Mouse (Mus musculus): Measurements from ENCODE around the gene Hnrnpa3. TPM values are rescaled to one million over a fixed set of nuclear protein-coding genes. Genes with fewer than 3 reads are reported as not detected.

Gene Hnrnpa3
- polyA plus RNA-seq, 1 experiment from 2014 or later, result 254 TPM

GRCm38 (mm10) chr2:75703375-75704181, 44.5 kb downstream of the Hnrnpa3 start:
- Histone ChIP-seq H3K36me3 (ENCODE audit: control insufficient read depth, insufficient read depth, low read length) (no peaks in the 10 kb centered on the region), H3K4me3 (ENCODE audit: low read length) (peak overlapping the region; percentile 80), H3K27me3 (replicated peaks; ENCODE audit: control insufficient read depth, insufficient read depth, low read length) (no peaks in the 10 kb centered on the region), H3K27ac (ENCODE audit: low read length) (peak overlapping the region; percentile 99), H3K9me3 (ENCODE audit: control insufficient read depth, low read length) (no peaks in the 10 kb centered on the region), H3K4me2 (ENCODE audit: low read depth, low read length) (peak overlapping the region; percentile 50), H3K9ac (ENCODE audit: low read depth, low read length) (peak overlapping the region; percentile 90), H3K4me1 (ENCODE audit: control insufficient read depth, insufficient read depth, low read length) (peaks cover 40% of the 10 kb centered on the region)
- peak; percentile 52 for ATAC-seq
- WGBS, result under 1% methylated on average over 62 of the region's 62 CpGs

- peak within 1 kb of the TSS; percentile 99 for H3K27ac ChIP-seq (ENCODE audit: low read length)
- H3K27me3 ChIP-seq (replicated peaks; ENCODE audit: control insufficient read depth, insufficient read depth, low read length), result no peaks in the 10 kb centered on the region
- H3K9ac ChIP-seq (ENCODE audit: low read depth, low read length), result peak within 1 kb of the TSS; percentile 90
- H3K36me3 ChIP-seq (ENCODE audit: control insufficient read depth, insufficient read depth, low read length), result no peaks in the 10 kb centered on the region
- H3K9me3 ChIP-seq (ENCODE audit: control insufficient read depth, low read length), result peaks cover 3% of the 10 kb centered on the region; the same call in 1 of the 2 replicates
- ATAC-seq, result peak; percentile 90
- WGBS, result under 1% methylated on average over 58 of the region's 58 CpGs
- H3K4me2 ChIP-seq (ENCODE audit: low read depth, low read length), result peak within 1 kb of the TSS; percentile 77
- peak within 1 kb of the TSS; percentile 80 for H3K4me3 ChIP-seq (ENCODE audit: low read length)
- peaks cover 31% of the 10 kb centered on the region for H3K4me1 ChIP-seq (ENCODE audit: control insufficient read depth, insufficient read depth, low read length)
Measured at GRCm38 (mm10) chr2:75704234-75705161, 45.4 kb downstream of the Hnrnpa3 start, which contains the start of gene Nfe2l2. TSS of gene Nfe2l2 (minus strand) at chr2:75704641.

- H3K4me2 ChIP-seq (ENCODE audit: low read depth, low read length), result peak overlapping the region; percentile 77
- ATAC-seq, result no peak
- peak overlapping the region; percentile 99 for H3K27ac ChIP-seq (ENCODE audit: low read length)
- 14% methylated on average over 19 of the region's 19 CpGs for WGBS
- no peaks in the 10 kb centered on the region for H3K36me3 ChIP-seq (ENCODE audit: control insufficient read depth, insufficient read depth, low read length)
- no peaks in the 10 kb centered on the region for H3K27me3 ChIP-seq (replicated peaks; ENCODE audit: control insufficient read depth, insufficient read depth, low read length)
- H3K9ac ChIP-seq (ENCODE audit: low read depth, low read length), result peak overlapping the region; percentile 90
- peak overlapping the region; percentile 80 for H3K4me3 ChIP-seq (ENCODE audit: low read length)
- H3K4me1 ChIP-seq (ENCODE audit: control insufficient read depth, insufficient read depth, low read length), result peaks cover 25% of the 10 kb centered on the region
- H3K9me3 ChIP-seq (ENCODE audit: control insufficient read depth, low read length), result peaks cover 5% of the 10 kb centered on the region; the same call in 1 of the 2 replicates
Measured at GRCm38 (mm10) chr2:75705162-75705752, 46.2 kb downstream of the Hnrnpa3 start.

GRCm38 (mm10) chr2:75706435-75706834, 47.4 kb downstream of the Hnrnpa3 start:
- no peak for ATAC-seq
- Histone ChIP-seq H3K9ac (ENCODE audit: low read depth, low read length) (peak overlapping the region; percentile 23; the same call in 1 of the 2 replicates), H3K9me3 (ENCODE audit: control insufficient read depth, low read length) (peaks cover 5% of the 10 kb centered on the region; the same call in 1 of the 2 replicates), H3K27me3 (replicated peaks; ENCODE audit: control insufficient read depth, insufficient read depth, low read length) (no peaks in the 10 kb centered on the region), H3K36me3 (ENCODE audit: control insufficient read depth, insufficient read depth, low read length) (no peaks in the 10 kb centered on the region), H3K27ac (ENCODE audit: low read length) (peak overlapping the region; percentile 76), H3K4me1 (ENCODE audit: control insufficient read depth, insufficient read depth, low read length) (peaks cover 15% of the 10 kb centered on the region), H3K4me2 (ENCODE audit: low read depth, low read length) (0 out of 2 replicates have a peak overlapping the region, but pooled peaks have one; percentile 26), H3K4me3 (ENCODE audit: low read length) (no peak overlapping the region)
- WGBS, result 55% methylated on average over 5 of the region's 5 CpGs

GRCm38 (mm10) chr2:75707420-75707819, 48.4 kb downstream of the Hnrnpa3 start:
- Histone ChIP-seq H3K27ac (ENCODE audit: low read length) (peak overlapping the region; percentile 72; the same call in 1 of the 2 replicates), H3K4me3 (ENCODE audit: low read length) (no peak overlapping the region), H3K9ac (ENCODE audit: low read depth, low read length) (no peak overlapping the region), H3K36me3 (ENCODE audit: control insufficient read depth, insufficient read depth, low read length) (no peaks in the 10 kb centered on the region), H3K9me3 (ENCODE audit: control insufficient read depth, low read length) (peaks cover 5% of the 10 kb centered on the region; the same call in 1 of the 2 replicates), H3K27me3 (replicated peaks; ENCODE audit: control insufficient read depth, insufficient read depth, low read length) (no peaks in the 10 kb centered on the region), H3K4me2 (ENCODE audit: low read depth, low read length) (no peak overlapping the region), H3K4me1 (ENCODE audit: control insufficient read depth, insufficient read depth, low read length) (peaks cover 9% of the 10 kb centered on the region)
- ATAC-seq, result no peak
- WGBS, result 18% methylated on average over 1 of the region's 1 CpGs

- Histone ChIP-seq H3K9me3 (ENCODE audit: control insufficient read depth, low read length) (peaks cover 5% of the 10 kb centered on the region; the same call in 1 of the 2 replicates), H3K9ac (ENCODE audit: low read depth, low read length) (no peak overlapping the region), H3K4me1 (ENCODE audit: control insufficient read depth, insufficient read depth, low read length) (peaks cover 3% of the 10 kb centered on the region; the same call in 1 of the 2 replicates), H3K27me3 (replicated peaks; ENCODE audit: control insufficient read depth, insufficient read depth, low read length) (no peaks in the 10 kb centered on the region), H3K4me3 (ENCODE audit: low read length) (no peak overlapping the region), H3K4me2 (ENCODE audit: low read depth, low read length) (no peak overlapping the region), H3K27ac (ENCODE audit: low read length) (no peak overlapping the region), H3K36me3 (ENCODE audit: control insufficient read depth, insufficient read depth, low read length) (no peaks in the 10 kb centered on the region)
- no peak for ATAC-seq
- WGBS, result 87% methylated on average over 3 of the region's 3 CpGs
Measured at GRCm38 (mm10) chr2:75713083-75713482, 54.0 kb downstream of the Hnrnpa3 start.

- Histone ChIP-seq H3K4me2 (ENCODE audit: low read depth, low read length) (no peak overlapping the region), H3K9me3 (ENCODE audit: control insufficient read depth, low read length) (no peaks in the 10 kb centered on the region), H3K36me3 (ENCODE audit: control insufficient read depth, insufficient read depth, low read length) (no peaks in the 10 kb centered on the region), H3K27ac (ENCODE audit: low read length) (no peak overlapping the region), H3K9ac (ENCODE audit: low read depth, low read length) (no peak overlapping the region), H3K4me1 (ENCODE audit: control insufficient read depth, insufficient read depth, low read length) (peaks cover 3% of the 10 kb centered on the region; the same call in 1 of the 2 replicates), H3K27me3 (replicated peaks; ENCODE audit: control insufficient read depth, insufficient read depth, low read length) (no peaks in the 10 kb centered on the region), H3K4me3 (ENCODE audit: low read length) (no peak overlapping the region)
- no peak for ATAC-seq
- WGBS, result 50% methylated on average over 4 of the region's 4 CpGs
Measured at GRCm38 (mm10) chr2:75714766-75715165, 55.7 kb downstream of the Hnrnpa3 start.

- WGBS, result 48% methylated on average over 12 of the region's 12 CpGs
- ATAC-seq, result peak; percentile 93
- H3K4me2 ChIP-seq (ENCODE audit: low read depth, low read length), result peak overlapping the region; percentile 22; the same call in 1 of the 2 replicates
- H3K27ac ChIP-seq (ENCODE audit: low read length), result peak overlapping the region; percentile 87
- peaks cover 3% of the 10 kb centered on the region; the same call in 1 of the 2 replicates for H3K4me1 ChIP-seq (ENCODE audit: control insufficient read depth, insufficient read depth, low read length)
- no peaks in the 10 kb centered on the region for H3K9me3 ChIP-seq (ENCODE audit: control insufficient read depth, low read length)
- H3K4me3 ChIP-seq (ENCODE audit: low read length), result no peak overlapping the region
- no peak overlapping the region for H3K9ac ChIP-seq (ENCODE audit: low read depth, low read length)
- no peaks in the 10 kb centered on the region for H3K36me3 ChIP-seq (ENCODE audit: control insufficient read depth, insufficient read depth, low read length)
- no peaks in the 10 kb centered on the region for H3K27me3 ChIP-seq (replicated peaks; ENCODE audit: control insufficient read depth, insufficient read depth, low read length)
Measured at GRCm38 (mm10) chr2:75716046-75717016, 57.3 kb downstream of the Hnrnpa3 start.

All from intestine, embryonic 16.5 days (tissue).